Mouse (Mus musculus) kidney, postnatal 10 days (tissue): ENCODE measurements around the gene Ces3a.
"Not testable (repeated sequence)": the region's sequence is repeated elsewhere in the genome, so short reads cannot be mapped to it uniquely, and the experiment has no call there.

ENCODE experiments used
- DNase-seq: peaks from one replicate; pipeline ENCODE4 v3.0.0; 2021; ENCODE audit warnings: mixed read lengths

The Ces3a gene

GRCm38 (mm10) chr8:105102101-105102785 is 53.8 kb downstream of the Ces3a start:
- not testable (repeated sequence) for DNase-seq

- DNase-seq, result not testable (repeated sequence)
Observed at GRCm38 (mm10) chr8:105103701-105104100, 55.3 kb downstream of the Ces3a start.

GRCm38 (mm10) chr8:105104220-105104619 is 55.8 kb downstream of the Ces3a start:
- DNase-seq, result no peak
